Comparison of ENCODE assay signal across 8 mouse cellular contexts in genomic region chr8:120800308-120800865, GRCm38 (mm10).
A peak's percentile ranks its signal among the peaks of the same experiment; 100 is the strongest.
DNase-seq lines count a peak whose midpoint lies in the region; ATAC-seq and TF ChIP-seq lines count a peak whose summit lies in the region.

No protein-coding gene starts in this region.

- H3K9me3 ChIP-seq in ES-E14 (ENCODE audit: control insufficient read depth, insufficient read depth, low read depth, low read length): no peaks in the 10 kb centered on the region

- intact Hi-C loops in heart, postnatal 14 days (cut with DNase I): no loop called here

- H3K27ac ChIP-seq in ES-E14 (ENCODE audit: insufficient read depth, low read depth, low read length, poor library complexity, severe bottlenecking): no peak overlapping the region

- H3K4me1 ChIP-seq in ES-E14 (ENCODE audit: control insufficient read depth in 2 of 2, insufficient read depth in 2 of 2, low read length in 2 of 2, poor library complexity in 1 of 2): peaks cover 6 to 31% of the 10 kb centered on the region in 2 experiments; a peak in 2 of 4 replicates

- no peak overlapping the region for H3K4me3 ChIP-seq in ES-E14 (ENCODE audit: insufficient read depth in 1 of 2, low read depth in 1 of 2, low read length in 2 of 2, poor library complexity in 1 of 2, severe bottlenecking in 1 of 2)

- H3K36me3 ChIP-seq in ES-E14 (ENCODE audit: control insufficient read depth, insufficient read depth, low read length, poor library complexity, severe bottlenecking): no peaks in the 10 kb centered on the region

- H3K9ac ChIP-seq in ES-E14 (ENCODE audit: insufficient read depth, low read depth, low read length, poor library complexity, severe bottlenecking): peak overlapping the region; percentile 19; the same call in 1 of the 2 replicates

- in situ Hi-C loops in ES-E14 (cut with MboI; ENCODE audit: low sequenced_read_pairs in 2 of 2, unreplicated experiment in 2 of 2): no loop called here

- DNase-seq in CD4-positive helper T cell, adult 2 months (ENCODE audit: low read depth, low spot score): peak; percentile 20
- DNase-seq in ES-E14 (ENCODE audit: low read depth, low spot score): no peak
- DNase-seq in embryo, embryonic 11.5 days (ENCODE audit: low read depth, low spot score): peak; percentile 35
- peak; percentile 60 to 74 for DNase-seq in heart, postnatal 14 days
- peak; percentile 81 to 83 for DNase-seq in kidney, postnatal 4 days
- DNase-seq in lung, postnatal 14 days: peak; percentile 73
- DNase-seq in right cerebral cortex, adult 2 months (ENCODE audit: low spot score in 2 of 2): peak; percentile 57 to 72

- ATAC-seq in erythroblast, adult 5-6 weeks (replicated peaks; ENCODE audit: low FRiP score, poor library complexity, severe bottlenecking): no peak

TF ChIP-seq in ES-E14, 5 proteins besides CTCF, POLR2A, EP300 and RAD21:
- TF ChIP-seq ZC3H11A (IDR thresholded peaks at IDR 0.05; ENCODE audit: borderline replicate concordance, low read depth, low read length) (0 out of 2 replicates have a peak, but pooled peaks have one; percentile 16), ZNF384 (IDR thresholded peaks at IDR 0.05; ENCODE audit: low read depth, low read length) (no peak)
